ENCODE assay signal across 8 mouse cellular contexts in the genomic region with DNA sequence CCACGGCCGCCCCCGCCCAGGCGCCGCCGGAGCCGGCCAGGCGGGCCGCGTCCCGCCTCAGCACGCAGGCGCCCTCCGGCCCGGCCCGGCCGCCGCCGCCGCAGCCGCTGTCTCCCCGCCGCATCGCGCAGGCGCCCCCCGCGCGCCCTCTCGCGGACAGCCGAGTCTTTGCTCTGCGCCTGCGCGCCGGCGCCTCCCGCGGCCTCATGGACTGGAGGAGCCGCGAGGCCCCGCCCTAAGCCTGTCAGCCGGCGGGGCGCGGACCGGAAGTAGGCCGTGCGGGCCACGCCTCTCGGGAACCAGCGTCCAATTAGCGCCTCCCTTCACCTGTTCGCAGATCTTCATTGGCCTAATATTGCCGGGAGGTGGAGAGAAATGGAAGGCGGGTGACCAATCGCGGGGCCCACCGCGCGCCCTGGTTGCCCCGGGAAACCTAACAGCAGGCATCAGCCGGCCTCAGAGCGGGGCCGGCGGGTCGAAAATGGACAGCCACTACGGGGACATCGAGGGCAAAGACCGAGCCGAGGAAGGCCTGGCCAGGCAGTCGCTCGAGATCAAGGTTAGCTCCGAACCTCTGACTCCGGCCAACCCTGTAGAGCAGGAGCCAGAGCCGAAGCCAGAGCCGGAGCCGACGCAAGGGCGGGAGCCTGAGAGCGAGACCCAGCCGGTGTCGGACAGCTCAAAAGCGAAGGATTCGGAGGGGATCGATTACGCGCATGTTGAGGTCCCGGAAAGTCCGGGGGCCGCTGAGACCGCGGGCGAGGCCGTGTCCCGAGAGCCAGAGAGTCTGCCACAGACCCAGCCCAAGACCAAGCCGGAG. TPM values are rescaled to one million over a fixed set of nuclear protein-coding genes. Genes with fewer than 3 reads are reported as not detected.
DNase-seq lines count a peak whose midpoint lies in the region; ATAC-seq and TF ChIP-seq lines count a peak whose summit lies in the region.

TSS of gene Tada2b (minus strand) at position 115 of the 820 bp plus-strand sequence.
TSS of gene Ccdc96 (plus strand) at position 418 of the 820 bp plus-strand sequence.

- intact Hi-C loops in heart, postnatal 10 days (cut with DNase I) = loop anchor here (5.0 kb wide), 1 partner anchor 98 kb away; no protein-coding TSS in a partner anchor

- no peaks in the 10 kb centered on the region for H3K27me3 ChIP-seq in ES-Bruce4 (ENCODE audit: control insufficient read depth, insufficient read depth, low read length, poor library complexity, severe bottlenecking)
- peaks cover 6% of the 10 kb centered on the region; the same call in 1 of the 2 replicates for H3K27me3 ChIP-seq in forebrain, embryonic 13.5 days
- H3K27me3 ChIP-seq in liver, postnatal 0 days (ENCODE audit: insufficient read depth, low read length) = peaks cover 13% of the 10 kb centered on the region
- H3K27me3 ChIP-seq in neural tube, embryonic 14.5 days (ENCODE audit: control insufficient read depth, insufficient read depth, low read length) = no peaks in the 10 kb centered on the region

- TF ChIP-seq EP300 in ES-Bruce4 (IDR thresholded peaks at IDR 0.05; ENCODE audit: insufficient read depth, low read depth, low read length) = no peak
- TF ChIP-seq EP300 in liver, postnatal 0 days (IDR thresholded peaks at IDR 0.05; ENCODE audit: low read depth) = no peak

- under 1% methylated on average over 78 of the region's 97 CpGs for WGBS in forebrain, embryonic 13.5 days
- WGBS in large intestine, adult 2 months = 4% methylated on average over 95 of the region's 97 CpGs
- WGBS in liver, postnatal 0 days (ENCODE audit: insufficient replicate concordance) = under 1% methylated on average over 74 of the region's 97 CpGs
- WGBS in neural tube, embryonic 14.5 days = under 1% methylated on average over 75 of the region's 97 CpGs

- TF ChIP-seq CTCF in ES-Bruce4 (IDR thresholded peaks at IDR 0.05; ENCODE audit: low read depth, low read length) = peak; percentile 23
- peak; percentile 67 for TF ChIP-seq CTCF in liver, postnatal 0 days (IDR thresholded peaks at IDR 0.05; ENCODE audit: low read depth)

- peak within 1 kb of the TSS; percentile 61 for H3K9ac ChIP-seq in ES-Bruce4 (ENCODE audit: low read depth, poor library complexity, severe bottlenecking)
- peak within 1 kb of the TSS; percentile 86 for H3K9ac ChIP-seq in forebrain, embryonic 13.5 days
- peak within 1 kb of the TSS; percentile 93 for H3K9ac ChIP-seq in liver, postnatal 0 days (replicated peaks)
- peak within 1 kb of the TSS; percentile 86 for H3K9ac ChIP-seq in neural tube, embryonic 14.5 days (replicated peaks; ENCODE audit: low read depth, low read length)

- H3K4me1 ChIP-seq in ES-Bruce4 (ENCODE audit: control insufficient read depth, insufficient read depth, low read length) = no peaks in the 10 kb centered on the region
- peaks cover 41% of the 10 kb centered on the region for H3K4me1 ChIP-seq in forebrain, embryonic 13.5 days
- H3K4me1 ChIP-seq in liver, postnatal 0 days (ENCODE audit: insufficient read depth) = peaks cover 37% of the 10 kb centered on the region
- peaks cover 27% of the 10 kb centered on the region for H3K4me1 ChIP-seq in neural tube, embryonic 14.5 days (ENCODE audit: control insufficient read depth, insufficient read depth, low read length)

- peak; percentile 98 for DNase-seq in heart, postnatal 10 days
- DNase-seq in large intestine, adult 2 months (ENCODE audit: low read depth, low spot score) = peak; percentile 84
- DNase-seq in liver, postnatal 0 days = peak; percentile 98
- peak; percentile 97 for DNase-seq in testis, postnatal 10 days (ENCODE audit: low spot score)

- no peak within 1 kb of the TSS for H3K27ac ChIP-seq in ES-Bruce4 (ENCODE audit: insufficient read depth, low read length)
- peak within 1 kb of the TSS; percentile 81 for H3K27ac ChIP-seq in forebrain, embryonic 13.5 days
- H3K27ac ChIP-seq in liver, postnatal 0 days (ENCODE audit: low read depth) = peak within 1 kb of the TSS; percentile 88
- peak within 1 kb of the TSS; percentile 67 for H3K27ac ChIP-seq in neural tube, embryonic 14.5 days (ENCODE audit: low read depth, low read length)

- peak; percentile 93 for ATAC-seq in cerebellum, adult (ENCODE audit: insufficient number of reproducible peaks, low FRiP score, low TSS enrichment)
- ATAC-seq in forebrain, embryonic 13.5 days = peak; percentile 99
- peak; percentile 98 for ATAC-seq in liver, postnatal 0 days
- peak; percentile 97 for ATAC-seq in neural tube, embryonic 14.5 days (ENCODE audit: low read depth)

- no peaks in the 10 kb centered on the region for H3K36me3 ChIP-seq in ES-Bruce4 (ENCODE audit: control insufficient read depth, insufficient read depth, low read length, poor library complexity, severe bottlenecking)
- H3K36me3 ChIP-seq in forebrain, embryonic 13.5 days (ENCODE audit: poor library complexity, severe bottlenecking) = no peaks in the 10 kb centered on the region; the same call in 1 of the 2 replicates
- H3K36me3 ChIP-seq in liver, postnatal 0 days (replicated peaks; ENCODE audit: insufficient read depth, low read length) = no peaks in the 10 kb centered on the region
- H3K36me3 ChIP-seq in neural tube, embryonic 14.5 days (ENCODE audit: control insufficient read depth, insufficient read depth, low read length) = no peaks in the 10 kb centered on the region

- peak within 1 kb of the TSS; percentile 93 for H3K4me2 ChIP-seq in forebrain, embryonic 13.5 days
- H3K4me2 ChIP-seq in liver, postnatal 0 days (ENCODE audit: low read depth, low read length) = peak within 1 kb of the TSS; percentile 97
- H3K4me2 ChIP-seq in neural tube, embryonic 14.5 days (ENCODE audit: low read depth, low read length) = peak within 1 kb of the TSS; percentile 91

- H3K4me3 ChIP-seq in ES-Bruce4 (ENCODE audit: low read depth, low read length) = peak within 1 kb of the TSS; percentile 87
- H3K4me3 ChIP-seq in forebrain, embryonic 13.5 days = peak within 1 kb of the TSS; percentile 90
- H3K4me3 ChIP-seq in liver, postnatal 0 days (ENCODE audit: low read depth, low read length) = peak within 1 kb of the TSS; percentile 81
- peak within 1 kb of the TSS; percentile 89 for H3K4me3 ChIP-seq in neural tube, embryonic 14.5 days (ENCODE audit: low read depth, low read length)

- TF ChIP-seq POLR2A in ES-Bruce4 (IDR thresholded peaks at IDR 0.05; ENCODE audit: insufficient read depth, low read length) = no peak

- H3K9me3 ChIP-seq in ES-Bruce4 (replicated peaks; ENCODE audit: control insufficient read depth, insufficient read depth, low read length, poor library complexity, severe bottlenecking) = no peaks in the 10 kb centered on the region
- H3K9me3 ChIP-seq in forebrain, embryonic 13.5 days (replicated peaks) = no peaks in the 10 kb centered on the region
- no peaks in the 10 kb centered on the region for H3K9me3 ChIP-seq in liver, postnatal 0 days (ENCODE audit: low read length)
- H3K9me3 ChIP-seq in neural tube, embryonic 14.5 days (ENCODE audit: control insufficient read depth, low read length) = no peaks in the 10 kb centered on the region

RNA-seq across cellular contexts. Expression of gene Tada2b, which starts in this region (rescaled TPM):
- 6.8 and 8.4 TPM in 2 replicates for polyA plus RNA-seq in ES-Bruce4 (2011; ENCODE audit: insufficient read depth, insufficient read length, low read depth, missing spikeins)
- 2.8 and 3.2 TPM in 2 replicates for polyA plus RNA-seq in forebrain, embryonic 13.5 days (2015; fragmentation: Nextera tagmentation; extraction: Ambion mirVana)
- total RNA-seq in heart, postnatal 10 days (2021) = 10 to 100 TPM; 18.3 to 20.1 TPM
- 7.6 and 9.9 TPM in 2 replicates for polyA plus RNA-seq in large intestine, adult 2 months (2012; rRNA removed)
- 1.2 and 1.4 TPM in 2 replicates for polyA plus RNA-seq in liver, postnatal 0 days (2015; fragmentation: Nextera tagmentation; extraction: Ambion mirVana)
- polyA plus RNA-seq in neural tube, embryonic 14.5 days (2014; fragmentation: Nextera tagmentation; extraction: Ambion mirVana) = 5.3 and 5.4 TPM in 2 replicates

RNA-seq across cellular contexts. Expression of gene Ccdc96, which starts in this region (rescaled TPM):
- 0.33 and 0.37 TPM in 2 replicates for polyA plus RNA-seq in ES-Bruce4 (2011; ENCODE audit: insufficient read depth, insufficient read length, low read depth, missing spikeins)
- 3.8 and 4.1 TPM in 2 replicates for polyA plus RNA-seq in forebrain, embryonic 13.5 days (2015; fragmentation: Nextera tagmentation; extraction: Ambion mirVana)
- total RNA-seq in heart, postnatal 10 days (2021) = under 1 TPM; 0.14 to 0.22 TPM
- 0.09 and 0.15 TPM in 2 replicates for polyA plus RNA-seq in large intestine, adult 2 months (2012; rRNA removed)
- 0.06 and 0.13 TPM in 2 replicates for polyA plus RNA-seq in liver, postnatal 0 days (2015; fragmentation: Nextera tagmentation; extraction: Ambion mirVana)
- 2.7 and 2.8 TPM in 2 replicates for polyA plus RNA-seq in neural tube, embryonic 14.5 days (2014; fragmentation: Nextera tagmentation; extraction: Ambion mirVana)
